Mouse (Mus musculus) kidney, embryonic 15.5 days (tissue): Measurements from ENCODE around the gene Rgs12. TPM values are rescaled to one million over a fixed set of nuclear protein-coding genes. Genes with fewer than 3 reads are reported as not detected.

Source experiments
- ATAC-seq: fragments of 200-750 bp; cut with Nextera tagmentation; replicated peaks from 2 replicates; pipeline ENCODE4 v1.8.0; 2017; ENCODE audit warnings: moderate TSS enrichment; ENCODE audit not compliant: low FRiP score
- H3K27ac ChIP-seq: fragments of 300-500 bp; sonication (generic); 2 replicates; pipeline ENCODE4 v1.5.1; 2015; ENCODE audit warnings: mild to moderate bottlenecking, inconsistent platforms
- H3K27me3 ChIP-seq: fragments of 300-500 bp; sonication (generic); 2 replicates; pipeline ENCODE4 v1.6.1; 2015; ENCODE audit warnings: inconsistent platforms
- H3K36me3 ChIP-seq: fragments of 300-500 bp; sonication (generic); 2 replicates; pipeline ENCODE4 v1.6.1; 2015; ENCODE audit warnings: inconsistent platforms
- H3K4me1 ChIP-seq: fragments of 300-500 bp; sonication (generic); 2 replicates; pipeline ENCODE4 v1.6.1; 2015; ENCODE audit warnings: inconsistent platforms
- H3K4me2 ChIP-seq: fragments of 300-500 bp; sonication (generic); 2 replicates; pipeline ENCODE4 v1.6.1; 2015; ENCODE audit warnings: moderate library complexity, mild to moderate bottlenecking, inconsistent platforms
- H3K4me3 ChIP-seq: fragments of 300-500 bp; sonication (generic); replicated peaks from 2 replicates; pipeline ENCODE4 v1.5.1; 2015; ENCODE audit warnings: mild to moderate bottlenecking, inconsistent platforms
- H3K9ac ChIP-seq: fragments of 300-500 bp; sonication (generic); 2 replicates; pipeline ENCODE4 v1.6.1; 2015; ENCODE audit warnings: mild to moderate bottlenecking, inconsistent platforms
- H3K9me3 ChIP-seq: fragments of 300-500 bp; sonication (generic); replicated peaks from 2 replicates; pipeline ENCODE4 v1.6.1; 2016; ENCODE audit warnings: inconsistent platforms
- WGBS: fragments of 180-500 bp; shearing (Covaris S2); methylation state at CpG from one replicate; pipeline ENCODE4 v1.1.7; 2015; ENCODE audit warnings: mixed read lengths; 5-methylcytosine and 5-hydroxymethylcytosine counted together
- microRNA-seq: library from miRNA; unstranded; fragments of <30 nt; microRNA quantifications from one replicate; pipeline ENCODE4, GENCODE M21; 2016
- polyA plus RNA-seq: library from polyadenylated mRNA; unstranded; fragments of >200 nt; fragmentation: Nextera tagmentation; extraction: Ambion mirVana; gene quantifications from 2 replicates; pipeline ENCODE4 v1.2.1, GENCODE M21; 2015

Rgs12 gene
- polyA plus RNA-seq, 1 experiment from 2014 or later = 35.2 TPM

- Histone ChIP-seq H3K4me1 (no peaks in the 10 kb centered on the region; the same call in 1 of the 2 replicates), H3K27me3 (peaks cover under 1% of the 10 kb centered on the region; the same call in 1 of the 2 replicates), H3K36me3 (no peaks in the 10 kb centered on the region), H3K27ac (no peak overlapping the region), H3K9ac (no peak overlapping the region), H3K9me3 (no peaks in the 10 kb centered on the region), H3K4me3 (no peak overlapping the region), H3K4me2 (no peak overlapping the region)
- no peak for ATAC-seq
- WGBS = 77% methylated on average over 9 of the region's 9 CpGs
Measured at GRCm38 (mm10) chr5:35073992-35074391, 124.7 kb downstream of the Rgs12 start.

GRCm38 (mm10) chr5:35076369-35076768, 127.1 kb downstream of the Rgs12 start:
- H3K4me1 ChIP-seq = peaks cover 6% of the 10 kb centered on the region; the same call in 1 of the 2 replicates
- no peak overlapping the region for H3K27ac ChIP-seq
- no peak overlapping the region for H3K4me3 ChIP-seq
- no peak overlapping the region for H3K4me2 ChIP-seq
- no peaks in the 10 kb centered on the region for H3K36me3 ChIP-seq
- ATAC-seq = no peak
- WGBS = 89% methylated on average over 1 of the region's 1 CpGs
- H3K9me3 ChIP-seq = no peaks in the 10 kb centered on the region
- H3K27me3 ChIP-seq = peaks cover 10% of the 10 kb centered on the region
- H3K9ac ChIP-seq = no peak overlapping the region

GRCm38 (mm10) chr5:35079101-35079500, 129.9 kb downstream of the Rgs12 start:
- 46% methylated on average over 18 of the region's 18 CpGs for WGBS
- Histone ChIP-seq H3K4me3 (no peak overlapping the region), H3K9me3 (no peaks in the 10 kb centered on the region), H3K4me2 (no peak overlapping the region), H3K27ac (no peak overlapping the region), H3K9ac (no peak overlapping the region), H3K27me3 (peaks cover 10% of the 10 kb centered on the region), H3K4me1 (peaks cover 6% of the 10 kb centered on the region; the same call in 1 of the 2 replicates), H3K36me3 (no peaks in the 10 kb centered on the region)
- no peak for ATAC-seq

DNA sequence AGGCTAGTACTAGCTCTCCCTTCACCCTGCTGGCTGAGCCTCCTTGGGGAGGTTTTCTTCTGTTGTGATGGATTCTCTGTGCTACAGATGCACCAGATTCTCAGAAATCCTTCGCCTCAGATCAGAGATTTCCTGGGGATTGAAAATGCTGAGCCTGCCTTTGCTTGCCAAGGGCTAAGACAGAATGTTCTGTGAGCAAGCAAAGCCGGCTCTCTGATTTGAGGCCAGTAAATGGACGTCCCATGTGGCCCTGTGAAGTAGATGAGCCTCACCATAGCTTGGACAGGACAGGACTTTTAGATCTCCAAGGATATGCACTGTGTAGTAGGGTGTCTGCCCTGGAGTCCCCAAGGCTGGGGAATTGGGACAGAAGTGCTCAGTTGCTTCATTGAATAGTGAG, 135.7 kb downstream of the Rgs12 start:
- no peaks in the 10 kb centered on the region for H3K36me3 ChIP-seq
- no peak overlapping the region for H3K9ac ChIP-seq
- no peaks in the 10 kb centered on the region for H3K4me1 ChIP-seq
- H3K27me3 ChIP-seq = 0 out of 2 replicates have a peak, but pooled peaks cover under 1% of the 10 kb centered on the region
- no peak overlapping the region for H3K4me2 ChIP-seq
- no peak overlapping the region for H3K4me3 ChIP-seq
- no peak overlapping the region for H3K27ac ChIP-seq
- no peaks in the 10 kb centered on the region for H3K9me3 ChIP-seq
- 74% methylated on average over 3 of the region's 3 CpGs for WGBS
- ATAC-seq = no peak

- Histone ChIP-seq H3K27ac (no peak overlapping the region), H3K9ac (no peak overlapping the region), H3K4me2 (no peak overlapping the region), H3K9me3 (no peaks in the 10 kb centered on the region), H3K27me3 (no peaks in the 10 kb centered on the region), H3K36me3 (peaks cover 33% of the 10 kb centered on the region), H3K4me3 (no peak overlapping the region), H3K4me1 (no peaks in the 10 kb centered on the region)
- 63% methylated on average over 9 of the region's 9 CpGs for WGBS
- ATAC-seq = no peak
Measured at GRCm38 (mm10) chr5:35088785-35089613, 139.8 kb downstream of the Rgs12 start.

Small RNA genes within 50 kb of the gene (microRNA-seq; reads per million reads assigned to microRNA genes)
- 3.7 reads per million, percentile 19 among the genes with 10 or more reads in this experiment for gene Mir3097

Other genes starting within 250 kb of the Rgs12 start
- gene Htt, start 187.7 kb upstream of the Rgs12 start, polyA plus RNA-seq = 12.5 and 12.9 TPM in 2 replicates
- 0.42 and 0.68 TPM in 2 replicates for gene Msantd1, start 41.4 kb upstream of the Rgs12 start, polyA plus RNA-seq
- gene Hgfac, start 92.1 kb downstream of the Rgs12 start, polyA plus RNA-seq = 2.6 and 3.6 TPM in 2 replicates
- gene Dok7, start 107.3 kb downstream of the Rgs12 start, polyA plus RNA-seq = 1.1 TPM in 2 replicates
- 174 and 196 TPM in 2 replicates for gene Lrpap1, start 156.3 kb downstream of the Rgs12 start, polyA plus RNA-seq